Mouse (Mus musculus) kidney, adult 2 months (tissue): ENCODE data around the gene Gdf3.

Experiments used
- CTCF ChIP-seq: fragments of 200-500 bp; conservative IDR thresholded peaks from 2 replicates; pipeline ENCODE4 v1.5.1; 2011; ENCODE audit warnings: low read depth, mild to moderate bottlenecking, control low read depth, low read length, moderate library complexity, mixed read lengths; ENCODE audit not compliant: insufficient read depth, insufficient read length
- POLR2A ChIP-seq: fragments of 200-500 bp; IDR thresholded peaks from one replicate; pipeline ENCODE4 v1.6.1; 2011; ENCODE audit warnings: low read depth, low read length, control low read depth

- TF ChIP-seq CTCF: no peak
- TF ChIP-seq POLR2A: no peak
These were observed 16.2 kb upstream of the Gdf3 start, which contains the start of gene Dppa3 for GRCm38 (mm10) chr6:122626110-122626509.
